Comparison of ENCODE assay signal across 8 mouse cellular contexts in genomic region chr14:120912916-120913315, GRCm38 (mm10). TPM values are rescaled to one million over a fixed set of nuclear protein-coding genes. Genes with fewer than 3 reads are reported as not detected.
A peak's percentile ranks its signal among the peaks of the same experiment; 100 is the strongest.
DNase-seq lines count a peak whose midpoint lies in the region; ATAC-seq lines count a peak whose summit lies in the region.

No protein-coding gene starts in this region.

- DNase-seq in kidney, postnatal 25 days = no peak
- no peak for DNase-seq in embryonic facial prominence, embryonic 10.5 days (ENCODE audit: low spot score)
- DNase-seq in naive thymus-derived CD4-positive, alpha-beta T cell, adult 2 months (ENCODE audit: low read depth) = peak; percentile 13
- DNase-seq in frontal cortex, postnatal 36 days (ENCODE audit: low spot score in 2 of 2) = no peak
- DNase-seq in kidney, adult 9 months = no peak
- no peak for DNase-seq in cerebellum, adult 8-10 months

- H3K9me3 ChIP-seq in kidney, embryonic 16.5 days (ENCODE audit: low read length) = no peaks in the 10 kb centered on the region
- H3K9me3 ChIP-seq in embryonic facial prominence, embryonic 10.5 days = no peaks in the 10 kb centered on the region
- no peaks in the 10 kb centered on the region for H3K9me3 ChIP-seq in intestine, embryonic 15.5 days

- peak overlapping the region; percentile 87 for H3K4me3 ChIP-seq in kidney, embryonic 16.5 days (ENCODE audit: low read length)
- peak overlapping the region; percentile 88 for H3K4me3 ChIP-seq in embryonic facial prominence, embryonic 10.5 days
- no peak overlapping the region for H3K4me3 ChIP-seq in intestine, embryonic 15.5 days (replicated peaks)

- 20% methylated on average over 7 of the region's 7 CpGs for WGBS in kidney, embryonic 16.5 days
- 31% methylated on average over 7 of the region's 7 CpGs for WGBS in embryonic facial prominence, embryonic 10.5 days
- WGBS in intestine, embryonic 15.5 days = 39% methylated on average over 7 of the region's 7 CpGs

- peaks cover 13% of the 10 kb centered on the region for H3K4me1 ChIP-seq in kidney, embryonic 16.5 days (ENCODE audit: insufficient read depth, low read length)
- H3K4me1 ChIP-seq in embryonic facial prominence, embryonic 10.5 days = peaks cover 19% of the 10 kb centered on the region
- peaks cover 6% of the 10 kb centered on the region for H3K4me1 ChIP-seq in intestine, embryonic 15.5 days (replicated peaks)

- 0 out of 2 replicates have a peak, but pooled peaks cover 2% of the 10 kb centered on the region for H3K36me3 ChIP-seq in kidney, embryonic 16.5 days (ENCODE audit: insufficient read depth, low read length)
- H3K36me3 ChIP-seq in embryonic facial prominence, embryonic 10.5 days (replicated peaks) = peaks cover 28% of the 10 kb centered on the region
- H3K36me3 ChIP-seq in intestine, embryonic 15.5 days = no peaks in the 10 kb centered on the region

- no peak for ATAC-seq in kidney, embryonic 16.5 days (ENCODE audit: low FRiP score, low TSS enrichment)
- no peak for ATAC-seq in intestine, embryonic 15.5 days

- no peak overlapping the region for H3K27ac ChIP-seq in kidney, embryonic 16.5 days (ENCODE audit: low read length)
- no peak overlapping the region for H3K27ac ChIP-seq in embryonic facial prominence, embryonic 10.5 days (replicated peaks)
- no peak overlapping the region for H3K27ac ChIP-seq in intestine, embryonic 15.5 days

- H3K4me2 ChIP-seq in kidney, embryonic 16.5 days (replicated peaks; ENCODE audit: low read depth, low read length) = peak overlapping the region; percentile 77
- H3K4me2 ChIP-seq in intestine, embryonic 15.5 days (replicated peaks) = peak overlapping the region; percentile 64

- H3K9ac ChIP-seq in kidney, embryonic 16.5 days (replicated peaks; ENCODE audit: low read length) = no peak overlapping the region
- H3K9ac ChIP-seq in intestine, embryonic 15.5 days = no peak overlapping the region

- no peaks in the 10 kb centered on the region for H3K27me3 ChIP-seq in kidney, embryonic 16.5 days (ENCODE audit: insufficient read depth, low read length)
- no peaks in the 10 kb centered on the region for H3K27me3 ChIP-seq in embryonic facial prominence, embryonic 10.5 days (replicated peaks; ENCODE audit: low read depth, poor library complexity, severe bottlenecking)
- H3K27me3 ChIP-seq in intestine, embryonic 15.5 days (replicated peaks) = no peaks in the 10 kb centered on the region

RNA-seq across cellular contexts. Expression of gene Ipo5, which starts 1.9 kb away (rescaled TPM):
- 96.3 and 103 TPM in 2 replicates for polyA plus RNA-seq in kidney, embryonic 16.5 days (2015; fragmentation: Nextera tagmentation; extraction: Ambion mirVana)
- polyA plus RNA-seq in embryonic facial prominence, embryonic 10.5 days (2016; fragmentation: Nextera tagmentation; extraction: Ambion mirVana) = 129 and 138 TPM in 2 replicates
- polyA plus RNA-seq in intestine, embryonic 15.5 days (2015; fragmentation: Nextera tagmentation; extraction: Ambion mirVana) = 78.9 and 86.1 TPM in 2 replicates
